Mouse (Mus musculus): ENCODE results near the gene Lrrtm3. TPM values are rescaled to one million over a fixed set of nuclear protein-coding genes. Genes with fewer than 3 reads are reported as not detected.
A peak's percentile ranks its signal among the peaks of the same experiment; 100 is the strongest.

Gene Lrrtm3
- total RNA-seq, 2 experiments from 2014 or later = not detected

GRCm38 (mm10) chr10:64041892-64042291 is 48.2 kb downstream of the Lrrtm3 start:
- ATAC-seq (ENCODE audit: poor library complexity, severe bottlenecking) = no peak

GRCm38 (mm10) chr10:64041218-64041617 is 48.9 kb downstream of the Lrrtm3 start:
- ATAC-seq (ENCODE audit: poor library complexity, severe bottlenecking) = no peak

- ATAC-seq (ENCODE audit: poor library complexity, severe bottlenecking) = no peak
These were observed 50.1 kb downstream of the Lrrtm3 start for GRCm38 (mm10) chr10:64039760-64040535.

- no peak for ATAC-seq (ENCODE audit: poor library complexity, severe bottlenecking)
These were observed 59.2 kb downstream of the Lrrtm3 start for GRCm38 (mm10) chr10:64030901-64031300.

GRCm38 (mm10) chr10:64023340-64023739 is 66.7 kb downstream of the Lrrtm3 start:
- ATAC-seq (ENCODE audit: poor library complexity, severe bottlenecking) = no peak

- no peak for ATAC-seq (ENCODE audit: poor library complexity, severe bottlenecking)
These were observed 69.7 kb downstream of the Lrrtm3 start for GRCm38 (mm10) chr10:64020347-64020746.

- ATAC-seq (ENCODE audit: poor library complexity, severe bottlenecking) = no peak
These were observed 88.1 kb downstream of the Lrrtm3 start for GRCm38 (mm10) chr10:64001996-64002395.

- no peak for ATAC-seq (ENCODE audit: poor library complexity, severe bottlenecking)
These were observed 88.5 kb downstream of the Lrrtm3 start for GRCm38 (mm10) chr10:64001531-64001930.

GRCm38 (mm10) chr10:63994251-63994650 is 95.8 kb downstream of the Lrrtm3 start:
- no peak for ATAC-seq (ENCODE audit: poor library complexity, severe bottlenecking)

- no peak for ATAC-seq (ENCODE audit: poor library complexity, severe bottlenecking)
These were observed 104.5 kb downstream of the Lrrtm3 start for GRCm38 (mm10) chr10:63985576-63985975.

- ATAC-seq (ENCODE audit: poor library complexity, severe bottlenecking) = no peak
These were observed 110.7 kb downstream of the Lrrtm3 start for GRCm38 (mm10) chr10:63979410-63979809.

GRCm38 (mm10) chr10:63978969-63979368 is 111.1 kb downstream of the Lrrtm3 start:
- no peak for ATAC-seq (ENCODE audit: poor library complexity, severe bottlenecking)

GRCm38 (mm10) chr10:63978535-63978934 is 111.5 kb downstream of the Lrrtm3 start:
- ATAC-seq (ENCODE audit: poor library complexity, severe bottlenecking) = no peak

- no peak for ATAC-seq (ENCODE audit: poor library complexity, severe bottlenecking)
These were observed 112.0 kb downstream of the Lrrtm3 start for GRCm38 (mm10) chr10:63978101-63978500.

GRCm38 (mm10) chr10:63972300-63972699 is 117.8 kb downstream of the Lrrtm3 start:
- ATAC-seq (ENCODE audit: poor library complexity, severe bottlenecking) = no peak

GRCm38 (mm10) chr10:63954308-63954930 is 135.7 kb downstream of the Lrrtm3 start:
- ATAC-seq (ENCODE audit: poor library complexity, severe bottlenecking) = 0 out of 2 replicates have a peak, but pooled peaks have one; percentile 15

GRCm38 (mm10) chr10:63951481-63951880 is 138.6 kb downstream of the Lrrtm3 start:
- no peak for ATAC-seq (ENCODE audit: poor library complexity, severe bottlenecking)

- ATAC-seq (ENCODE audit: poor library complexity, severe bottlenecking) = no peak
These were observed 139.2 kb downstream of the Lrrtm3 start for GRCm38 (mm10) chr10:63950867-63951266.

GRCm38 (mm10) chr10:63947266-63947665 is 142.8 kb downstream of the Lrrtm3 start:
- no peak for ATAC-seq (ENCODE audit: poor library complexity, severe bottlenecking)

GRCm38 (mm10) chr10:63945534-63945933 is 144.5 kb downstream of the Lrrtm3 start:
- ATAC-seq (ENCODE audit: poor library complexity, severe bottlenecking) = no peak

GRCm38 (mm10) chr10:63933946-63934345 is 156.1 kb downstream of the Lrrtm3 start:
- ATAC-seq (ENCODE audit: poor library complexity, severe bottlenecking) = no peak

GRCm38 (mm10) chr10:63927334-63927733 is 162.7 kb downstream of the Lrrtm3 start, which contains the start of gene Gm10118:
Gm10118 (minus strand) TSS chr10:63927434.
- no peak for ATAC-seq (ENCODE audit: poor library complexity, severe bottlenecking)

Measured in megakaryocyte, adult 5-6 weeks (primary cell).